Mouse (Mus musculus) lung, postnatal 0 days (tissue): ENCODE measurements around the gene Tcp10b.
"Not testable (repeated sequence)": the region's sequence is repeated elsewhere in the genome, so short reads cannot be mapped to it uniquely, and the experiment has no call there.

ENCODE experiments used
- CTCF ChIP-seq: IDR thresholded peaks from 2 replicates; pipeline ENCODE4 v1.5.1; 2016; ENCODE audit warnings: antibody characterized with exemption, mild to moderate bottlenecking
- EP300 ChIP-seq: IDR thresholded peaks from 2 replicates; pipeline ENCODE4 v1.6.1; 2016; ENCODE audit warnings: antibody characterized with exemption, mild to moderate bottlenecking, control low read depth

DNA sequence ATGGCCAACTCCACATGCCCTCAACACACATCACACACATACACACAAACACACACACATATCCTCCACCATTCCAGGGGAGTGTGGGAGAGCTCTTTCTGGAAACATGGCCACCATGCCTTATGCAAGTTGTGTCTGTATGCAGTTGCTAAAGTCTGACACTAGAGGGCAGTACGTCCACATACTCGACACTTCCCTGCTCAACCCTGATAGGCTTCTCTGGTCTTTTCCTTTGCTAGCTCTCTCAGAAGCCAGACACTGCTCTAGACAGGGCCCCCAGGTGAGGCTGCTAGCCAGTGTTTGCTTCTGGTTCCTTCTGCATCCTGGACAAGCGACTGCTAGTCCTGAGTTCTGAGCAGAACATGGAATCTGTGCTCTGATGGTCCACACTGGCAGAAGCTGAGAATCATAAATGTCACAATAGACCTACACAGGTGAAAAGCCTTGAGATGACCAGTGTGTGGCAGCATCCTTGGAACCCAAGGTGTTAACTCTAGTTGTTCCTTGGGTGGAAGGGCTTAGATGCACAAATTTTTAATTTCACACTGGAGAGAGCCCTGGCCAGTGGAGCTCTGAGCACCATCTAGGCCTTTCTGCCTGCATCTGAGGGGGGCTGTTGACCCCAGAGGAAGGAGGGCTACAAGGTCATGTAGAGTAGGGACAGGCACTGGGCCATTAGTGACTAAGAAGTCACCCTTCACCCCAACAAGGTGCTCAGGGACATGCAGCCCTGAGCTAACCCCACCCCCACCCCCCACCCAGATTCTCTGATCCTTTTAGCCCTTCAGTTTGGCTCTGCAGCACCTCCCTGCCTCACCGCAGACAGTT is 16.8 kb upstream of the Tcp10b start:
- peak; percentile 71 for TF ChIP-seq CTCF
- TF ChIP-seq EP300: not testable (repeated sequence)
